Mouse (Mus musculus) heart, embryonic 15.5 days (tissue): ENCODE results near the gene Prep. TPM values are rescaled to one million over a fixed set of nuclear protein-coding genes. Genes with fewer than 3 reads are reported as not detected.

Source experiments
- ATAC-seq: fragments of 200-750 bp; cut with Nextera tagmentation; replicated peaks from 2 replicates; pipeline ENCODE4 v1.8.0; 2017; ENCODE audit warnings: low read depth, moderate TSS enrichment; ENCODE audit not compliant: insufficient number of reproducible peaks, insufficient read depth, low FRiP score
- H3K27ac ChIP-seq: fragments of 300-500 bp; sonication (generic); 2 replicates; pipeline ENCODE4 v1.5.1; 2015; ENCODE audit warnings: mild to moderate bottlenecking, inconsistent platforms
- H3K27me3 ChIP-seq: fragments of 300-500 bp; sonication (generic); 2 replicates; pipeline ENCODE4 v1.6.1; 2015; ENCODE audit warnings: inconsistent platforms
- H3K36me3 ChIP-seq: fragments of 300-500 bp; sonication (generic); 2 replicates; pipeline ENCODE4 v1.6.1; 2015; ENCODE audit warnings: mild to moderate bottlenecking, inconsistent platforms
- H3K4me1 ChIP-seq: fragments of 300-500 bp; sonication (generic); replicated peaks from 2 replicates; pipeline ENCODE4 v1.6.1; 2015; ENCODE audit warnings: inconsistent platforms
- H3K4me2 ChIP-seq: fragments of 300-500 bp; sonication (generic); 2 replicates; pipeline ENCODE4 v1.6.1; 2015; ENCODE audit warnings: inconsistent platforms, mild to moderate bottlenecking, moderate library complexity
- H3K4me3 ChIP-seq: fragments of 300-500 bp; sonication (generic); 2 replicates; pipeline ENCODE4 v1.5.1; 2015; ENCODE audit warnings: mild to moderate bottlenecking, inconsistent platforms
- H3K9ac ChIP-seq: fragments of 300-500 bp; sonication (generic); 2 replicates; pipeline ENCODE4 v1.6.1; 2015; ENCODE audit warnings: mild to moderate bottlenecking, inconsistent platforms
- H3K9me3 ChIP-seq: fragments of 300-500 bp; sonication (generic); replicated peaks from 2 replicates; pipeline ENCODE4 v1.6.1; 2016; ENCODE audit warnings: inconsistent platforms
- WGBS: fragments of 180-500 bp; shearing (Covaris S2); methylation state at CpG from one replicate; pipeline ENCODE4 v1.1.7; 2015; ENCODE audit warnings: mixed read lengths; 5-methylcytosine and 5-hydroxymethylcytosine counted together
- polyA plus RNA-seq: library from polyadenylated mRNA; unstranded; fragments of >200 nt; fragmentation: Nextera tagmentation; extraction: Ambion mirVana; gene quantifications from 2 replicates; pipeline ENCODE4 v1.2.1, GENCODE M21; 2015

Prep gene
- polyA plus RNA-seq, 1 experiment from 2014 or later: 23.9 TPM

- peaks cover 25% of the 10 kb centered on the region for H3K4me1 ChIP-seq
- no peak overlapping the region for H3K4me2 ChIP-seq
- no peak for ATAC-seq
- no peaks in the 10 kb centered on the region for H3K27me3 ChIP-seq
- WGBS: 74% methylated on average over 11 of the region's 11 CpGs
- no peak overlapping the region for H3K4me3 ChIP-seq
- peaks cover 24% of the 10 kb centered on the region for H3K36me3 ChIP-seq
- H3K9ac ChIP-seq: no peak overlapping the region
- no peaks in the 10 kb centered on the region for H3K9me3 ChIP-seq
- no peak overlapping the region for H3K27ac ChIP-seq
These were observed 33.5 kb downstream of the Prep start for GRCm38 (mm10) chr10:45100473-45100872.

DNA sequence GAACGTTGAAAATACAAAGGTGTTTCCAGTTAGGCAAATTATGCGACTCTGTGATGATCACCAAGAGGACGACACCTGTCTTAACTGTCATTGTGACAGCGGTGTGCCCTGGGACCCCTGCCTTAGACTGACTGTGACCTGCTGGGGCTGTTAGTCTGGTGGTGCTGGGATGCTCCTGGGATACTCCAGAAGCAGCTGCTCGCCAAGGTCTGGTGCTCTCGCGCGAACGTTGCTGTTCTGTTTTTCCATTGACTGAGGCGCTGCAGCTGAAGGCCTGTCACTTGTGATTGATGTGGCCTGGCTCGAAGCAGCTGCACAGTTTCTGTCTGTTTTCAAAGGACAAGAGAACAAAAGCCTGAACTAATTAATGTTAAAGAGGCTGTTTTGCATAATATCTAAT, 36.2 kb downstream of the Prep start:
- Histone ChIP-seq H3K4me2 (no peak overlapping the region), H3K4me3 (no peak overlapping the region), H3K9ac (no peak overlapping the region), H3K27ac (peak overlapping the region; percentile 83), H3K4me1 (peaks cover 25% of the 10 kb centered on the region), H3K27me3 (no peaks in the 10 kb centered on the region), H3K36me3 (peaks cover 10% of the 10 kb centered on the region), H3K9me3 (no peaks in the 10 kb centered on the region)
- WGBS: 53% methylated on average over 11 of the region's 11 CpGs
- ATAC-seq: no peak

GRCm38 (mm10) chr10:45104098-45104497, 37.1 kb downstream of the Prep start:
- no peaks in the 10 kb centered on the region for H3K9me3 ChIP-seq
- ATAC-seq: peak; percentile 72
- H3K36me3 ChIP-seq: peaks cover 15% of the 10 kb centered on the region
- no peak overlapping the region for H3K9ac ChIP-seq
- H3K27ac ChIP-seq: peak overlapping the region; percentile 83
- WGBS: 21% methylated on average over 7 of the region's 7 CpGs
- peak overlapping the region; percentile 3 for H3K4me2 ChIP-seq
- peaks cover 25% of the 10 kb centered on the region for H3K4me1 ChIP-seq
- H3K4me3 ChIP-seq: no peak overlapping the region
- H3K27me3 ChIP-seq: no peaks in the 10 kb centered on the region

DNA sequence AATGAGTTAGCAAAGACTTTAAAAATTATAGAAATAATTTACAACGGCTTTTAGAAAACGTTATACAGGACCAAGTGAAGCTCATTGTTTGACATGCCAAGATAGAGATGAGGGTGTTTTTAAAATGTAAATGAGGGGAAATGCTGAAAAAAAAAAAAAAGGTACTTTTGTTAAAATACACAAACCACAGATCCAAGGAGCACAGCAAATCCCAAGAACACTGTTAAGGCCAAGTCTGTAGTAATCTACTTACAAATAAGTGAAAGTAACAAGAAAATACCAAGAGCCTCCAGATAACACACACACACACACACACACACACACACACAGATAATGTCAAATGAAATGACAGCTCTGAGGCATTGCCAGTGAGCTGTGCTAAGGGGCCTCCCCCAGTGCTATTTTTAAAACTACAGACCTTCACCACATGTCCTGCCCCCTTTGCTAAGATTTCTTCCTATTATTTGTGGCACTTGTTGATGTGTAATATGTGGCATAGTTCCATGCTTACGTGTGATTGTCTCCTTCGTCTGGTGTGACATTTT, 37.6 kb downstream of the Prep start:
- Histone ChIP-seq H3K9ac (no peak overlapping the region), H3K27ac (peak overlapping the region; percentile 83), H3K4me3 (no peak overlapping the region), H3K27me3 (no peaks in the 10 kb centered on the region), H3K4me1 (peaks cover 25% of the 10 kb centered on the region), H3K4me2 (peak overlapping the region; percentile 3; the same call in 1 of the 2 replicates), H3K9me3 (no peaks in the 10 kb centered on the region), H3K36me3 (peaks cover 18% of the 10 kb centered on the region)
- peak; percentile 42; the same call in 1 of the 2 replicates for ATAC-seq
- 29% methylated on average over 4 of the region's 4 CpGs for WGBS

DNA sequence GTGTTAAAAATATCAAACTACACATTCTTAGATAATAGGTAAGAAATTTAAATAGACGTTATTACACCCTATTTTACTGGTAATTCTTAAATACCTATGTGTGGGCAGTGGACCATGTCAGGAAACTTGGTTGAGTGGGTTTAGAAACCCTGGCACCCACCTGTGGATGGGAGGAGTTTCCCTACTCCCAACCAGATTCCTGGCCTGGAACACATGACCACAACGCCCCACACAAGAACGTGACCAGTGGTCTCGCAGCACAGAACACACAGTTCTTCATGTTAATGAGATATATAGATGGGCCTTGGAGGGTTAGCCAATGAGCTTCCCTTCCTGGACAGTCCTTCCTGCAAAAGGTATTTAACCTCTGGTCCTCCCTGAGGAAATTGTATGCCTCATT, 39.5 kb downstream of the Prep start:
- no peaks in the 10 kb centered on the region for H3K9me3 ChIP-seq

GRCm38 (mm10) chr10:45107313-45107712, 40.3 kb downstream of the Prep start:
- H3K27me3 ChIP-seq: no peaks in the 10 kb centered on the region
- no peaks in the 10 kb centered on the region for H3K9me3 ChIP-seq
- H3K4me3 ChIP-seq: no peak overlapping the region
- H3K27ac ChIP-seq: no peak overlapping the region
- peaks cover 24% of the 10 kb centered on the region for H3K36me3 ChIP-seq
- no peak overlapping the region for H3K9ac ChIP-seq
- H3K4me2 ChIP-seq: no peak overlapping the region
- peaks cover 15% of the 10 kb centered on the region for H3K4me1 ChIP-seq
- ATAC-seq: no peak
- 83% methylated on average over 2 of the region's 2 CpGs for WGBS

More for the DNA sequence above, 39.5 kb downstream of the Prep start:
- Histone ChIP-seq H3K36me3 (peaks cover 24% of the 10 kb centered on the region), H3K9ac (no peak overlapping the region), H3K27ac (no peak overlapping the region), H3K4me2 (no peak overlapping the region), H3K4me3 (no peak overlapping the region), H3K27me3 (no peaks in the 10 kb centered on the region), H3K4me1 (peaks cover 18% of the 10 kb centered on the region)
- 90% methylated on average over 4 of the region's 4 CpGs for WGBS
- ATAC-seq: no peak

DNA sequence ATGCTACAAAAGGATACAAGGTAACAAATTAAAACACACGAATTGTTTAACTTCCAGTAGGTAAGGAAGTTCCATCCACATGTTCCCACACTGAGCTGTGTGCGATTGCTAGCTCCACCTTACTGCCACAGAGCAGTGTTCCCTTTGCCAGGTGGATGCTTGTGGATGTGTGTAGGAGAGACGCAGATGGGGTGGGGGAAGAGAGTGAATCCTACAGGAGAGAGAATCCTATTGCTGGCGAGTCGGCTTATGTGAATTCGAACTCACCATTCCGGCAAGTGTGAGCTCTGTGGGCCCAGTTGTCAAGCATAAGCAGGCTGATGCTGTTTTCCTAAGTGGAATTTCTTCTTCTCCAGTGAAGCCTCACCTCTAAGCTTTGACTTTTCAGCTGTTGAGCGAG, 42.0 kb downstream of the Prep start:
- Histone ChIP-seq H3K4me3 (no peak overlapping the region), H3K9me3 (no peaks in the 10 kb centered on the region), H3K27ac (no peak overlapping the region), H3K4me1 (peaks cover 9% of the 10 kb centered on the region), H3K9ac (no peak overlapping the region), H3K36me3 (peaks cover 24% of the 10 kb centered on the region), H3K27me3 (no peaks in the 10 kb centered on the region), H3K4me2 (no peak overlapping the region)
- no peak for ATAC-seq
- WGBS: 93% methylated on average over 8 of the region's 8 CpGs

DNA sequence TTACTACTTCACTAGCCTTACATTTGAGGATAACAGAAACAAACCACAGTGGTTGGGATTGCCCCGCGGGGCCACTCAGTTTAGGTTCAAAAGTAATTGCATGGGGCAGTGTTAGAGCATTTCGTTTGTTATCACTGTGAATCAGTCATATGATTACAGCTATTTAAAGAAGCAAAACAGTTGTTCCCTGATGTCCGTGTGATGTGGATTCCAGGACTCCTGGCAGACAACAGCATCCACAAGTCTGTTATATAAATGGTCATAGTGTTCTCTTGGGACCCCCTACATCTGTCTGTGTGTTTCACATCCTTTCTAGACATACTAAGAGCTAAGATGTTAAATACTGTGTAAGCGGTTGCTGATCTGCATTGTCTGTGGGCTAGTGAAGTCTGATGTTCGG, 43.0 kb downstream of the Prep start:
- Histone ChIP-seq H3K9me3 (no peaks in the 10 kb centered on the region), H3K27ac (no peak overlapping the region), H3K36me3 (peaks cover 26% of the 10 kb centered on the region), H3K27me3 (no peaks in the 10 kb centered on the region), H3K4me3 (no peak overlapping the region), H3K4me2 (no peak overlapping the region), H3K9ac (no peak overlapping the region), H3K4me1 (peaks cover 8% of the 10 kb centered on the region; the same call in 1 of the 2 replicates)
- no peak for ATAC-seq
- WGBS: 77% methylated on average over 6 of the region's 6 CpGs

- Histone ChIP-seq H3K4me3 (no peak overlapping the region), H3K9ac (no peak overlapping the region), H3K4me1 (peaks cover 11% of the 10 kb centered on the region; the same call in 1 of the 2 replicates), H3K4me2 (no peak overlapping the region), H3K27me3 (no peaks in the 10 kb centered on the region), H3K9me3 (no peaks in the 10 kb centered on the region), H3K27ac (no peak overlapping the region), H3K36me3 (peaks cover 43% of the 10 kb centered on the region)
- ATAC-seq: no peak
- 69% methylated on average over 11 of the region's 11 CpGs for WGBS
These were observed 45.9 kb downstream of the Prep start for GRCm38 (mm10) chr10:45112927-45113326.

DNA sequence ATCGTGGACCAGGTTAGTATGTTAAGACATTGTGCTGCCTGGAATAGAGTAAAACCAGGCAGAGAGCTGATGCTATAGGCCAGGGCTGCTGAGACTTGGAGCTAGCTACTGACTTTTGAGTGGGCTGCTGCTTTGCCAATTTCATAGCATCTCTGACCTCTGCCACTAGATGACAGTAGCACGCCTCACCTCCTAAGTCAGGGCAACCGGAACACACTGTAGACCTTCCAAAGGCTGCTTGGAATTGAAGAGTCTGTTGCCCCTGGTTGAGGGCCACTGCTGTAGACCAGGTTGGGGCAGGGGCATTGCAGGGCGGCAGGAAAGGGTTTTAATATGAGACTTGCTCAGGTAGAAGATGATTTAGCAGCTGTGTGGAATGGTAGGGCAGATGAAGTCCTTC, 47.5 kb downstream of the Prep start:
- no peak overlapping the region for H3K9ac ChIP-seq
- H3K36me3 ChIP-seq: peaks cover 28% of the 10 kb centered on the region
- H3K4me2 ChIP-seq: no peak overlapping the region
- H3K27ac ChIP-seq: peak overlapping the region; percentile 2
- H3K9me3 ChIP-seq: no peaks in the 10 kb centered on the region
- H3K4me1 ChIP-seq: peaks cover 11% of the 10 kb centered on the region; the same call in 1 of the 2 replicates
- H3K27me3 ChIP-seq: no peaks in the 10 kb centered on the region
- WGBS: 73% methylated on average over 4 of the region's 4 CpGs
- ATAC-seq: peak; percentile 73
- no peak overlapping the region for H3K4me3 ChIP-seq

- WGBS: 90% methylated on average over 5 of the region's 5 CpGs
- peaks cover 39% of the 10 kb centered on the region for H3K36me3 ChIP-seq
- H3K27me3 ChIP-seq: no peaks in the 10 kb centered on the region
- peaks cover 11% of the 10 kb centered on the region; the same call in 1 of the 2 replicates for H3K4me1 ChIP-seq
- no peak for ATAC-seq
- no peak overlapping the region for H3K27ac ChIP-seq
- H3K9me3 ChIP-seq: no peaks in the 10 kb centered on the region
- H3K4me3 ChIP-seq: no peak overlapping the region
- no peak overlapping the region for H3K9ac ChIP-seq
- no peak overlapping the region for H3K4me2 ChIP-seq
These were observed 49.8 kb downstream of the Prep start for GRCm38 (mm10) chr10:45116832-45117231.

GRCm38 (mm10) chr10:45118389-45118788, 51.4 kb downstream of the Prep start:
- Histone ChIP-seq H3K9me3 (no peaks in the 10 kb centered on the region), H3K36me3 (peaks cover 39% of the 10 kb centered on the region), H3K27me3 (no peaks in the 10 kb centered on the region), H3K4me2 (no peak overlapping the region), H3K4me3 (no peak overlapping the region), H3K9ac (no peak overlapping the region), H3K27ac (no peak overlapping the region), H3K4me1 (peaks cover 25% of the 10 kb centered on the region)
- 88% methylated on average over 8 of the region's 8 CpGs for WGBS
- no peak for ATAC-seq
